Mouse (Mus musculus): ENCODE data around the gene Ubash3b.

Ubash3b gene

DNA sequence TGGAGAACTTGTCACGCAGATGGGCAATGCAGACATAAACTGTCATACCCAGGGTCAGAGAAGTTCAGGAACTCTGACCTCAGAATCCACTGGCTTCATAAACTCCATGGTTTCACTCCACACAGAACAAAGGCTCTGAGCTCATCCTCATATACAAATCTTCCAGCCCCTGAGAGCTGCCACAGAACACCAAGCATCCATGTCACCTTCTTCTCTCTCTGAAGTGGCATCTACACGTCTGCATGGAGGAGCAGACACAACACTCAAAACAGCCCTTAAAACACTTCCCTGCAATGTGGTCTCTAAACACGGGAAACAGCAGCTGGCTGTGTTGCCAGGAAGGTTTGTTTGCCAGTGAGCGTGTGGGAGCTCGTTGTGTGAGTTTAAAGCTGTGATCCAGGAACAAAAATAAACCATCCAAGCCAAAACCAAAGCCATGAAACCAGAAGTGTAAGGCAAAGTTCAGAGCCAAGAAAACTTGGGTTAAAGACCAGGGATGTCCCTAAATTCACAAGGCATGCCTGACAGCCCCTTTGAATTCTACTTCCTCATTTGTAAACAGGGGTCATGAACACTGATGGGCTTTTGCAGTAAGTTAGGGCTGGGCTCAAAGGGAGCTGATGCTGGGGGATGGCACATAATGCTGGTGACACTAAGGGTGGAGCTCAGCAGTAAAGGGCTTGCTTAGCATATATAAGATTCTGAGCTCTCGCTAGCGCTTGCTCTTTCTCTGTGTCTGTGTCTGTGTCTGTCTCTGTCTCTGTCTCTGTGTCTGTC, 24.6 kb downstream of the Ubash3b start:
- in situ Hi-C loops (cut with MboI, MseI), result no loop called here

DNA sequence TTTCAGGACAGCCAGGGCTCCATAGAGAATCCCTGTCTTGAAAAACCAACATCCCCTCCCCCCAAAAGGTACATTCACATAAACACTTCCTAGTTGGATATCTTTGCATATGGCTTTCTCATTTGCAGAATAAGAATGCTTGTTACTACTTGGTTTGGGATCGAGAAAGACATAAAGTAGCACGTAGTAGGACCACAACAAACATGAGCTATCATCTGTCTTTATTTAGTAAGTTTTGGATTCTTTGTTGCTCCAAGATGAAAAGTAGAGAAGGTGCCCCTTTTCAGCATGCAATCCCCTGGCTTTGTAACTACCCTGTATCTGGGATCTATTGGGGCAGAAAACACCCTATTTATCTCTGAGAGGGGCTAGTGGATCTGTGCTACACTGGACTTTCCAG, 25.2 kb downstream of the Ubash3b start:
- in situ Hi-C loops (cut with MboI, MseI), result no loop called here

DNA sequence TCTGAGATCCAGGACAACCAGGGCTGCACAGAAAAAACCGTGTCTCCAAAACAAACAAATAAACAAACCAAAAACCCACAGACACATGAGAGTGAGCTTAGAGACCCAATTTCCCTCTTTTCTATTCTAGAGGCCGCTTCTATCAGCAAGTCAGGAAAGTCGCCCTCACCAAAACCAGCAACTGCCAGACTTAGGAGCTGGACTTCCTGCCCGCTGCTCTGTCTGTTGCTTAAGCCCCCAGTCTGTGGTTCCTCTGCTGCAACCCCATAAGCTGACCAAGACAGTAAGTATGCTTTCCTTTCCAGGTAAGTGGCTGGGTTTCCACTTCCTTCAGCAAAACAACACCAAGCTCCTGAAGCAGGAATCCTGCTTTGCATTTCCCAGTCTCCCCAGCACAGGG, 26.6 kb downstream of the Ubash3b start:
- in situ Hi-C loops (cut with MboI, MseI), result no loop called here

DNA sequence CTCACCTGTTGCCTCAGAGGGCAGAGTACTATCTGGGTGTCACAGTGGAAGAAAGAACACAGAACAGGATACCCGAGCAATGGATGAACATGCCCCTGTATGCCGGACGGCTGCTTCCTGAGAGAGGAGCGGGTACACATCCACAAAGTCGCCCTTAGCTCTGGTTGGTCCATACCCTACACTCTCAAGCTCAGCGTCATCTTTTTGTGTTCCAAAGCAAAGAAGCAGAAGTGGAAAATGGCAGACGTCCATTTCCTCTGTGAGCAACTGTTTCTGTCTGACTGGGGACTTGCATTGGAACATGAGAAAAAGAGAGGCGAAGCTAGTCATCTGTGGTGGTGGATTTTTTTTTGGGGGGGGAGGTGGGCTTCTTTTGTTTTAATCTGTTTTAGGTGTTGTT, 30.9 kb downstream of the Ubash3b start:
- in situ Hi-C loops (cut with MboI, MseI), result no loop called here

DNA sequence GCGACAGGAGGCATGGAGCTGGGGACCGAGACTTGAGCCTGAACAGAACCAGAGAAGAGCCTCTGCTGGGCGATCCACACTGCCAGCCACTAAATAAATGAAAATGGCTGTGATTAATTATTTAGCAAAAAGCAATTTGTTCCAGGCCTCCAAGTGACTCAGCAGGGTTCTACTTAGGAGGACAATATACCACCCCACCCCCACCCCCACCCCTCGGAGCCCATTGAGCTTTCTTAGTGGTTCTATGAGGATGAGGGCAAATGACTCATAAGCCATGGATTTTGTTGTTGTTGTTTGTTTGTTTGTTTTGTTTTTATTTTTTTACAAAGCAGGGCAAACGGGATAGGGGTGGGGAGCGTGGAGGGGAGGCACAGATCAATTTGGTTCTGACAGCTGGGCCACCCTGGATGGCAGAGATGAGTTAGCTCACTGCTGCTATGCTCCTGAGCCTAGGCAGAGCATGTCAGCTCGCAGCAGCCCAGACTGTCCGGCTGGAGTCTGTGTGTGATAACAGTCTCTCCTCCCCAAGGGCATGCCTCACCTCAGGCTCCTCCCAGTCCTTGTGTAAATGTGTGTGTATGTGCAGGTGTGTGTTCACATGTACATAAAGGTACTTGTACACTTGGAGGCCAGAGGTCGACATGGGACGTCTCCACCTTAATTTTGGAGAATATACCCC, 31.6 kb downstream of the Ubash3b start:
- in situ Hi-C loops (cut with MboI, MseI), result no loop called here

DNA sequence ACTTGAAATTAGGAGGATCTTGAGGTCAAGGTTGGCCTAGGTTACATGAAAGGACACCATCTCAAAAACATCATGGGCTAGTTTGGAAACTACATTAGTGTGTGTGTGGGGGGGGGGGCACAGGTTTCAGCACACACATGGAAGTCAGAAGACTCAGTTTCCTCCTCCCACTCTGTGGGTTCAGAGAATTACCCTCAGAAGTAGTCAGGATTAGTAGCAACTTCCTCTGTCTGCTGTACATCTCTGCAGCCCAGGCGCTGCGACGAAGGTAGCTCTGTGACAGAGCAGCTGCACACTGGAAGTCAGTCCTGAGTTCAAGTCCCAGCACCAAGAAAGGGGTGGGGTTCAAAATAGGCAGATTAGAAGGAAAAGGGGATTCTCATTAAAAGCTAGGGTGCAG, 32.2 kb downstream of the Ubash3b start:
- in situ Hi-C loops (cut with MboI, MseI), result no loop called here

DNA sequence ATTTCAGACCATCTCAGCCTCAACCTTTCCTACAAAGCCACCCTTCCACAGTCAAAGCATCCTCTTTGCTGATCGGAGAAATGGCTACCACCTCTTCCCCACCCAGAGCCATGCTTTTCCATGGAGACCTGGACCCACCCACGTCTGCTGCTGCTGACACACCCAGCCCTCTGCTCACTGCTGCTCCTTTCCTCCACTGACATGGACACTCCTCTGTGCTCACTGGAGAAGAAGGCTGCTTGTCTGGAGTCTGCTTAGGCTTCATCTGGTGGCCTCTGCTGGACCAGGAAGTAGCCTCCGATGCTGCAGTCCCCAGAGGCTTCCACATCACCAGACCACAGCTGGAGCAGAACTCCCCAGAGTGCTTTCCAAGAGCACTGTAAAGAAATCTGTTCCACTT, 34.8 kb downstream of the Ubash3b start:
- in situ Hi-C loops (cut with MboI, MseI), result no loop called here

DNA sequence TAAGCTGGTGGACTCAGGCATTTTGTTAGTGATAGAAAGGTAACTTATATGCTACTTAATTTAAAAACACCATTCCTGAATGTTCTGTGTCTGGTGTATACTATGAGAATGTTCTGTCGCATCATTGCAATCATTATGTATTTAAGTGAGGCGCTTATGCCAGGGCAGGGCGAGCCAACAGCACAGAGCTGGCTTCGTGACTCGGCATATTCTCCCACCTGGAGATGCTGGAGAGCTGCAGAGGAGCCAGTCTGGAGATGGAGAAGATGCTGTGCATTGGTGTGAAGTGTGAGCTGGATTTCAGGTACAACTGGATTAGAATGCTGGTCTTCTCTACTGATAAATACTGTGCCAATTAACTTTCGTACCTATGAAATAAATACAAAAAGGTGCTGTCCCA, 37.2 kb downstream of the Ubash3b start:
- in situ Hi-C loops (cut with MboI, MseI), result no loop called here

DNA sequence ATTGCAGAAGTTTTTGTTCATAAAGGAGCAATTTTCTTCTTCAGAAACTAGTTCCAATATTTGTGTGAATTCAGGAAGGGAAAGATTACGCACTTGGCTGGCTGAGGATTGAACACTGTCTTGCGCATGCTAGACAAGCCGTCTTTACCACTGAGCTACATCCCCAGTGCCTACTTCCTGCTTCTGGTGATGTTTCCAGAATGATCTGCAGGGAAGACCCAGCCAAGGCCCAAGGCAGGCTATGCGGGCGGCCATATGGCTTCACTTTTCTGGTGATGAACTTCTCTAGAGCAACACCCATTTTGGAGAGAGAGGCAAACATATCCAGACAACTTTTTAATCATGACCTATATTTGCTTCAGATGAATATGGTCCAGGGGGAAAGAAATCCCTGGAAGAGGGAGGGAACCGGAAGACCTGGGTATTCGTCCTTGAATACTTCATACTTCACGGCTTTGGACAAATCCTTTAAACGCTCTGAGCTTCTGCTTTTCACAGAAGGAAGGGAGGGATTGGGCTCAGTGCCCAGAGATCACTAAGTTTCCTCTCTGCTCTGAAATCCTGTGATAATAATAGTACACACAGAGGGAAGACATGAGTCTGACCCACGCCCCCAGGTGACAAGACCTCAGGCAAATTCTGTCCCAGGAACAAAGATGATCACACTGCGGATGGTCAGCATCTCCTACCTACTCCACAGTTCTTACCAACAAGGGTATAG, 38.9 kb downstream of the Ubash3b start:
- in situ Hi-C loops (cut with MboI, MseI), result no loop called here

DNA sequence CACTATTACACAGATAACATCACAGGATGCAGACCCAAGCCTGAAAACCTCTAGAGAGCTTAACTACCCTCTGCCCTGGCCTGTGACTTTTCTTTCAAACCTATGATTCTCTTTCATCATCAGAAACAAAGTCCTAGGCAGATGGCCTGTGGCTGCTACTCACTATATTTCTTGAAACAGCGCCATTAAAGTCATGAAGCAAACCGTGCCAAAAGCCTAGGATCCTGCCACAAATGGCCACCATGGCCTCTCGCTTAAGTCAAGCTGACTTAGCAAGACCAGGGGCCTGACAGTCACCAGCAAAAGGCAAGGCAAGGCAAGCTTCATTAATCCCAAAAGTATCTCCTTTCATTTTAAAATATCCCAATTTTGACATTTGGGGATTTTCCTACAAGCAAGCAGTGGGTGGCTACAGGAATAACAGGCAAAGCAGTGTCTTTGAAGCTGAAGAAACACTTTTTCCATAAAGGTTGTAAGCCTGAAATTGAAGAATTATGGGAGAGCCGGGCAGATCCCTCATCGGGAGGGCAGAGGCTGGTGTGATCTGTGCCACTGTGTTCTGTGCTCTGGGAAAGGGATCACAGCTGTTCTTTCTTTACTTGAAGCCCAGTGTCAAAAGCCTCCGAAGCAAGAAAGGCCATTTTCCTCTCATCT, 39.7 kb downstream of the Ubash3b start:
- in situ Hi-C loops (cut with MboI, MseI), result no loop called here

DNA sequence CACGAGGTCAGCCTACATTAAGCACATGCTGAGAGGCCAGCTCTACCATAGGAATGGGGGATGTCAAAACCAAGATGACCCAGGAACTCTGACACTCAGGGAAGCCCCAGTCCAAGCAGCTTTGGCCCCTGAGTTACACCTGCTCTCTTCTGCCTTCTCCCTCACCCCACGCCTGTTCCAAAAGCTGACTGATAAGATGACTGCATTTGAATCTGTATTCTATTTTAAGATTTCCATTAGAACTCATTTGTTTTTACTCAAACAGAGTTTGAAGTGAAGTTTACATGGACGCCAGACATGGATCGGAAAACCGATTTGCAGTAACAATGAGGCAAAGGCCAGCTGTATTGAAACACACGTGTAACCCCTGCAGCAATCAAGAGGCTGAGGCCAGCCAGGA, 41.5 kb downstream of the Ubash3b start:
- in situ Hi-C loops (cut with MboI, MseI), result no loop called here

DNA sequence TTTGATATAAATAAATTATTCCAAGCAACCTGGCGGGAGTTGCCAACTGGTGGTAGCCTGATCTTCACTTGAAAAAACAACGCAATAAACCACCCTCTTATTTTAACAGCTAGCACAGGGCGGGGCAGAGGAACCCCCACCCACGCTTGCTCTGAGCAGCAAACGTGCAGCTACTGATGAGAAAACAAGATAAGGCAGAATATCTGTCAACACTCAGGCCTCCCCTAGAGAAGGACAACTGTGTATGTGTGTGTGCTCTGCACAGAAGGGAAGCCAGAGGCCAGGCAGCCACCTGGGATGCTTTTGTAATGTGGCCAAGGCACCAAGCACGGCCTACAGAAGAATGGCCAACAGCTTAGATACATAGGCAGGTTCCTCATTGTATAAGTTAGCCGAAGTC, 43.4 kb downstream of the Ubash3b start:
- in situ Hi-C loops (cut with MboI, MseI), result no loop called here

DNA sequence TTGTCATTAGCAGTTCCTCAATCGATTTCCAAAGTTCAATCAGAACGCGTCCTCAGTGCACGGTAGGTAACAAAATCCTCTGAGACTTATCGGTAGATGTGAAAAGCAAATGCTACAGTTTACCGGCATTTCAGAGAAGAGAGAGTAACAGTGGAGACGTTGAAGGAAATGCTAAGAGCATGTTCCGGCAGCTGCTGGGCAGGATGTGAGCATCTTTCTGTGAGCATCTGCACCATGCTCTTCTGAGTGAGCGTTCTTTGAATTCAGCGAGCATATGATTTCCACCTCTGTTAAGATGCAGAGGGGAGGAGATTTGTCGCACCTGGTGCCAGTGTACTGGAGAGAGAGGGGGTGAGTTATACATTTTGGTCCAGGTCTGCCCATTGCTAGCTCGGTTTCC, 45.4 kb downstream of the Ubash3b start:
- in situ Hi-C loops (cut with MboI, MseI), result no loop called here

DNA sequence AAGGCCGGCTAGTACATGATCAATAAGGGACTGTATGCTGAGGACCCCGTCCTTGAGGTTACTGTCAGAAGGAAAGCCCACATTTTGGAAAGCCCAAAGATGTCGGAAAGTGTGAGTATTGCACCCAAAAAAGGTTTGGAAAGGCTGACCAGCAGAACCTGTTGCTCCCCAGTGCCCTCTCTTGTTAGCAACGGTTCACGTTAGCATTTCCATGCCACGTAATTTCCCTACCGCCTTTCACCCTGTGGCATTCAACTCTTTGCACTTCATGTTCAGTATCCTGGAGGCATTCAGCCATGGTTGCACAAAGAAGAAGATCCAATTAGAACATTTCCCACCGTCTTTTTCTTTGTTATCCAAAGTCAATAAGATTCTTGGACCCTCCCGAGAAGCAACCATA, 47.1 kb downstream of the Ubash3b start:
- in situ Hi-C loops (cut with MboI, MseI), result no loop called here

DNA sequence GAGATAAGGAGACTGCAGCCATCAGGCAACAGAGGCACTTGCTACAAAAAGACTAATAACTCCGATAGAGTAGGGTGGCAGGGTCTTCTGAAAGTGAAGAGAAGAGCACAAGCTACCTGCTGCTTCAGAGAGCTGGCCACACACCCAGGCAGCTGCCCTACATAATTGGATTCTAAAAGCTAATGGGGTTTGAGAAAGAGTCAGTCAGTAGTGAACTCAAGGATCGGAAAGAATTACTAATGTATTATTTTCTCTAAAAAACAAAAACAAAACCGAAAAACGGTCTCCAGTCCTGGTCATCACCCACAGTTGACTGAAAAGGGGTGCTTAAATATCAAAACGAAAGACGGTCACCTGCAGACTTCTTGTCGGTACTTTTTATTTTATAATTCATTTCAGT, 51.7 kb downstream of the Ubash3b start:
- in situ Hi-C loops (cut with MboI, MseI), result loop anchor here (10.0 kb wide), 1 partner anchor 305 kb away; the partner anchor contains the start of gene Hspa8

DNA sequence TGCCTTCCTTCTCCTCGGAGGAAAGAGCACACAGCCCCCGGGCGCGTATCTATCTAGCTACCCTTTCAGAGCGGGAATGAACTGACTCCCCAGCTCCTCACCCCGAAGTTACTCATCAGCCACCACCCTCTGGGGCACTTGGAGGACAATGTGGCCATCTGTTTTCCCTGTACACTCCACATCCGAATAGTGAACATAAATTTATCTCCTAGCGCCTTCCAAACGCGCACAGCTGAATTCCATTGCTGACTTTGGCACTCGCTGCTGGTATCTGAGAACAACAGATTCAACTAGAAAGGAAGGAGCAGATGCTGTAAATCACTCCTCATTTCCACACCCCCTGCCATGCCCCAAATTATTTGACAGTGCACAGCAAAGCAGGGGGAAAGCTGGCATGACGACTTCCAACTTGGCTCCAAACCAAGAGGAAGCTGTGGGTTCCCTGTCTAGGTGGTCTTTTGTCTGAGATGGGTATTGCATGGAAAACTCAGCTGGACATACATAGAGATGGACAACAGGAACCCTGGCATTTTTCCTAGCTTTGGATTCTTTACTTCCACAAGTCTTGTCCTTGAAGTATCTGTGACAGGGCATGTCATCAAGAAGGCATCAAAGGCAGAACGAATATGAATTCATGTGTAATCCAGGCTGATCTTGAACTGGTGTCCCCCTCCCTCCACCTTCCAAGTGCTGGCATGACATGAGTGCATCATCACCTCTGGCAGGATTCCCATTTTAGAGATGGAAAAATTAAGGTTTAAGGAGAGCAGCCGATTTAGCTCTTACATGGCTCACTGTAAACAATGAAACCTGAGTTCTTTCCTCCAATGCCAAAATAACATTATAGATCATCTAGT, 52.9 kb downstream of the Ubash3b start:
- in situ Hi-C loops (cut with MboI, MseI), result loop anchor here (10.0 kb wide), 1 partner anchor 304 kb away; the partner anchor contains the start of gene Hspa8

DNA sequence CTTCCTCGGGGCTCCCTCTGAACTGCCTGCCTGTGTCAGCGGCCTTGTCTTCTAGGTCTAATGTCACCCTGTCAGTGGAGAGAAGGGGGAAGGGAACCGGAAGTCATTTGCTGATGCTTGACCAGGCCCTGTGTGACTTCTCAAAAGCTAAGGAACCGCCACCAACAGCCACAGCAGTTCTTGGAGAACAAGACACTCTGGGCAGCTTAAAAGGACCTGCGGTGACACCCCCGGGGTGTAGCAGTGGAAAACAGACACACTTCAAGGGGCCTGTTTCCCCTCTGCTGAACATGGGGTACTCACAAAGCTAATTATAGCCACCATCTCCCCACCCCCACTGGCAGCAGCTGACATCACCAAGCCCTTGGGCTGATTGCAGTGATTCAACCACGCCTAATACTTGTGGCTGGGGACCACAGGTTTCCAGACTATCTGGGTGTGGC, 56.3 kb downstream of the Ubash3b start:
- in situ Hi-C loops (cut with MboI, MseI), result loop anchor here (10.0 kb wide), 1 partner anchor 300 kb away; the partner anchor contains the start of gene Hspa8

DNA sequence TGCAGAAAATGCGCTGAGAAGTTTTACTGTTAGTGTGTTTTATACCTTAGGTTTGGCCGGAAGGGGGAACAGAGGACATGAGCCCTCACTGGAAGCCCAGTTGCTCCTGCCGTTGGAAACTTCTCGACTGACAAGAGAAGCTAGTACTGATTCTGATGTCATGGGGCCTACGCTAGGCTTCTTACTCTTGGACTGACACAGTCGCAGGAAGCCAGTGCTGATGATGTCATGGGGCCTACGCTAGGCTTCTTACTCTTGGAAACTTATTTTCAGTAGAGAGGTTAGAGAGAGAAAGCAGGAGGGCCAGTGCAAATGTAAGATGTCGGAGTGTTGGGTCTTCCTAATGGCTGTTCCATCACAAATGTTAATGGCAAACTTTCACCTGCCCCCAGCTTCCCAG, 57.8 kb downstream of the Ubash3b start:
- in situ Hi-C loops (cut with MboI, MseI), result loop anchor here (10.0 kb wide), 1 partner anchor 299 kb away; the partner anchor contains the start of gene Hspa8

DNA sequence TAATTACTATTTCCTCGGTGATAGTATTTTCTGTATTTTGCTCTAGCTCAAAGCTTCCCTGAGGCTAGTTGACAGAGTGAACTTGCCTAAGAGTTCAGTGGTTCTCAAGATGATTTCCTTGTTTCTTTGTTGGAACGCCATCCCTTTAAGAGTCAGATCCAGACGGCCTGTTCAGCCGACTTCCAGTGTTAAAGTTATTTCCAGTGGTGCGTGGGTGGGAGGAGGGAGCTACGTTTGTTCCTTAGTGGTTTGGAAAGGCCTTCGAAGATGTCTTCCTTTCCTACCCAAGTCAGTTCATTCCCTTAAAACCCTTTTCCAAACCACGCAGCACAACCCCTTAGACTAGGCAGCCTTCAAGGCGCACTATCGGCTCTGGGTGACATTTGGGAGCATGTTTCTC, 58.9 kb downstream of the Ubash3b start:
- in situ Hi-C loops (cut with MboI, MseI), result loop anchor here (10.0 kb wide), 1 partner anchor 298 kb away; the partner anchor contains the start of gene Hspa8

DNA sequence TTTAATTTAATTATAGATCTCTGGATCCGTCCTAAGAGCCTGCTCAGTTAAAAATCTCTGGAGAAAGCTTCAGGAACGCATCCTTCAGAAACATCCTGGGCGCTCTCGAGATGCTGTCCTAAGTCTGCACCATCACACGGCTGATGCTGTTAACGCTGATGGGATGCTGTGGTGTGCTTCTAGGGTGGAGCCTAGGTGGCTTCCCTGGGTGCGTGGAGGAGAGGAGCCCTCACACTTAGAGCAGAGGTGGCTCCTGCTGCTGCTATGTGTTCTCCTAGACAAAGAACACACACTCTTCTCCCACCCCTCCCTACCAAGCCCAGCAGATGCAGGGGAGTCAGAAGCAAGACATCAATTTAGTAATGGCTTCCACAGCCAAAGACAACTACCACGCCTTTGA, 61.6 kb downstream of the Ubash3b start:
- in situ Hi-C loops (cut with MboI, MseI), result loop anchor here (10.0 kb wide), 1 partner anchor 295 kb away; the partner anchor contains the start of gene Hspa8

DNA sequence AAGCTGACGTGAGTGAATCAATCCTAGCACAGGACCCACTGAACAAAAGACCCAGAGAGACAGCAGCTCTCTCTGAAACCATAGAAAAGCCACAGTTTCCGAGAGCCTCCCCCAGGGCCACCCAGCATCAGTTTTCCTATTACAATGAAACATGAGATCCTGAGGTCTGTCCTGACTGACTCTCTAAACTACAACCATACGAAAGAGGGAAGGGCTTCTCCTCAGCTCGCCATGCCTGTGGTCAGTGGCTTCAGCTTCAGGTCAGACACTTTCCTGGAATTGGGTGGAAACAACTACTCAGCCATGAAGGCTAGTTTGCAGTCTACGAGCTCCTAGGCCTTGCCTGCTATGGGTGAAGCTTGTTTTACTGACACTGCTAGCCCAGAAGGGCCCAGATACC, 62.4 kb downstream of the Ubash3b start:
- in situ Hi-C loops (cut with MboI, MseI), result no loop called here
